Mouse (Mus musculus) A20 (cell line): Measurements from ENCODE around the gene Musk.

Experiments used
- DNase-seq: peaks from one replicate; pipeline ENCODE4 v3.0.0-alpha.2; 2011; ENCODE audit warnings: low read depth, low spot score

The Musk gene

DNA sequence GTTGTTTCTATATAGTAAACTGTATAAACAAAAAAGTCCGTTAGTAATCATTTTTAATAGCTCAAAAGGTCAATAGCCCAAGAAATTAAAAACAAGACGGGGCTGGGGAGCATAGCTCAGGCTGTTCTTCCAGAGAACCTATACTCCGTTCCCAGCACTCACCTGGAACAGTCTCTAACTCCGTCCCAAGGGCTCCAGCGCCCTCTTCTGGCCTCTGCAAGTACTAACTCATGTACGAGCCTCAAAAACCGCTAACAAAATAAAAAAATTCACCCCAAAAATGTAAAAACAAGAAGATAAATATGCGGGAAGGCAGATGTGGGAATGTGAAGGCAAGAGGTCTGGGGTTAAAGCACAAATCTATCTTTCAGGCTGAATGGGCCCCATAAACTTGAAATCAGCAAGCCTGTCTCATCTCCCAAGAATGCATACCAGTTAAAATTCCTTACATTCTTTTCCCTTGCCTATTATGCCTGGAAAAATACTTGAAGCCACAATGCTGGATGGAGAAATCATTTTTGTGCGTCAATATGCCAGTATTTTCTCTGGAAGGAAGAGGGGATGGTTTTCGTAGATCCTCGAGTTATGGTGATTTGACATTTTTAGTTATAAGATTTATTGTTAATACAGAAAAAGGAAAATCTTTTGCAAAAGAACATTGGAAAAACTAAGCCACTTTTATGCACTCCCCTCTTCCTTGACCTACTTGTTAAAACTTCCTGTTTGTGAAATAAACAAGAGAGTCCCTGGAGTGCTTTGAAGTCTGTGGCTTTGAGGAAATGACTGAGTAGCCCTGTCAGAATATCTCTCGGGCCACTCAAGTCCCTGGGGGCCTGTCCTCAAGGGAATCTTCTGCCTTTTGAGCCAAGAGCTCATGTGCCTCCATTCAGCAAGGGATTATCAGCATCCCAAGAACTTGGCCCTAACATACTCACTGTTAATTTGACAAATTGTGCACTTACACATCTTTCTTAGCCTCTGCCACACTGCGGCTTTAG is 127.7 kb downstream of the Musk start:
- no peak for DNase-seq

DNA sequence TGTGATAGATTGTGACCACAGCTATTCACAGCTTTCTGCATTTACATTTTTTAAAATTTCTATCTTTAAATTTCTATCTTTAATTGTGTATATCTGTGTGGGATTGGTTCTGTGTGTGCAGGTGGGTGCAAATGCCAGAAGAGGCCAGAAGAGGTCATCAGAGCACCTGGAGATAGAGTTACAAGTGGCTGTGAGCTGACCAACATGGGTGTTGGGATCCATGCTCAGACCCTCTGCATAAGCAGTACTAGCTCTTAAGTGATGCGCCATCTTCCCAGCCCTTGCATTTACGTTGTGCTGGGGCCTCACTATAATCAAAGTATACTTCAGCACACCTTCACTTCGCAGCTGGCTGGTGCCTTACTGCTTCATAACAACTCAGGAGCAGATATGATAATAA is 129.8 kb downstream of the Musk start:
- DNase-seq = no peak

DNA sequence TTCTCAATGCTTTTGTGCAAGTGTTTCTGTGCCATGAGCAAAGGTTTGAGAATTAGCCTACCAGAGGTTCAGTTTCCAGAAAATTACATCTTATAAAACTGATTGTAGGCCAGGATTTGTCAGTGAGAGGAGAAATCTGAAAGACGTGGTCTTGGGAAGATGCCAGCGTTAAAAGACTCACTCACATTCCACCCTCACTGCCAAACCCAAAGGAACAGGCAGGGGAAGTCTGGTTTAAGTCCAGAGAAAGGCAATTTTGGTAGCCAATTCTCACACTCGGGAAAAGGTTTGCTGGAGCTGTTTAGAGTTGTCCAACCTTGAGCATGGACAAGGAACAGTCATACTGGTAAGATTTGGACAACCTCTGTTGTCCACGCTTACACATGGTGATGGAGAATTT is 131.6 kb downstream of the Musk start:
- no peak for DNase-seq

- DNase-seq = peak; percentile 33
Observed at GRCm38 (mm10) chr4:58419225-58419624, 133.5 kb downstream of the Musk start.

GRCm38 (mm10) chr4:58423276-58423930 is 137.6 kb downstream of the Musk start:
- DNase-seq = no peak
